Mouse (Mus musculus) bone marrow macrophage, adult 2 months (primary cell): ENCODE results near the gene Homer2.

ENCODE experiments used
- CTCF ChIP-seq: IDR thresholded peaks from 2 replicates; pipeline ENCODE4 v1.5.1; 2012; ENCODE audit warnings: low read depth, mild to moderate bottlenecking, low read length, moderate library complexity
- POLR2A ChIP-seq: IDR thresholded peaks from 2 replicates; pipeline ENCODE4 v1.6.1; 2012; ENCODE audit warnings: mild to moderate bottlenecking, low read depth, low read length, borderline replicate concordance

GRCm38 (mm10) chr7:81667156-81667555 is 40.2 kb downstream of the Homer2 start:
- TF ChIP-seq CTCF (no peak), POLR2A (no peak)
